Mouse (Mus musculus) neutrophil, adult 83 days (primary cell): Measurements from ENCODE around the gene Hapln4. TPM values are rescaled to one million over a fixed set of nuclear protein-coding genes. Genes with fewer than 3 reads are reported as not detected.

Experiments used
- total RNA-seq, 2 experiments: library from RNA; stranded (reverse); gene quantifications; one replicate each; pipeline ENCODE4 v1.2.4; 2023

The Hapln4 gene
- total RNA-seq: not detected

GRCm38 (mm10) chr8:70083285-70083684, at the start of gene Hapln4:
TSS of gene Hapln4 (plus strand) at chr8:70083457.

GRCm38 (mm10) chr8:70042583-70043455, 40.4 kb upstream of the Hapln4 start, which contains the start of the genes Mau2 and Sugp1:
TSS of gene Mau2 (minus strand) at chr8:70042734.
TSS of gene Sugp1 (plus strand) at chr8:70042813.

GRCm38 (mm10) chr8:70072441-70073069, 10.7 kb upstream of the Hapln4 start, which contains the start of gene Tm6sf2:
TSS of gene Tm6sf2 (plus strand) at chr8:70072924.

GRCm38 (mm10) chr8:70120667-70121066, 37.4 kb downstream of the Hapln4 start, which contains the start of gene Ncan:
TSS of gene Ncan (minus strand) at chr8:70120873.

GRCm38 (mm10) chr8:70131166-70131883, 48.1 kb downstream of the Hapln4 start, which contains the start of gene Nr2c2ap:
TSS of gene Nr2c2ap (plus strand) at chr8:70131333.

GRCm38 (mm10) chr8:70139026-70139857, 56.0 kb downstream of the Hapln4 start, which contains the start of the genes Rfxank, Borcs8 and Mef2b:
TSS of gene Rfxank (minus strand) at chr8:70139154.
TSS of gene Borcs8 (plus strand) at chr8:70139499.
TSS of gene Mef2b (plus strand) at chr8:70139711.

Other genes with a start within 250 kb of the Hapln4 start
- under 1 TPM in 1 of 2 experiments, not detected in 1; 0.07 TPM for gene Cilp2, start 195.8 kb upstream of the Hapln4 start, total RNA-seq
- gene Tssk6, start 181.3 kb upstream of the Hapln4 start, total RNA-seq: 1 to 10 TPM; 1.4 to 2.1 TPM
- gene Ndufa13, start 180.9 kb upstream of the Hapln4 start, total RNA-seq: 10 to 100 TPM; 63.2 to 66.0 TPM
- gene Yjefn3, start 180.7 kb upstream of the Hapln4 start, total RNA-seq: 1 to 10 TPM; 2.5 to 2.9 TPM
- 10 to 100 TPM; 67.2 to 72.4 TPM for gene Gatad2a, start 87.1 kb upstream of the Hapln4 start, total RNA-seq
- 10 to 100 TPM; 72.8 to 73.8 TPM for gene Mau2, start 40.7 kb upstream of the Hapln4 start, total RNA-seq
- 10 to 100 TPM; 26.9 to 30.8 TPM for gene Sugp1, start 40.6 kb upstream of the Hapln4 start, total RNA-seq
- under 1 TPM in 1 of 2 experiments, not detected in 1; 0.29 TPM for gene Tm6sf2, start 10.5 kb upstream of the Hapln4 start, total RNA-seq
- not detected for gene Ncan, start 37.4 kb downstream of the Hapln4 start, total RNA-seq
- 1 to 10 TPM; 8.0 to 10.0 TPM for gene Nr2c2ap, start 47.9 kb downstream of the Hapln4 start, total RNA-seq
- gene Rfxank, start 55.7 kb downstream of the Hapln4 start, total RNA-seq: 10 to 100 TPM; 11.4 to 16.8 TPM
- 10 to 100 TPM; 32.8 to 36.2 TPM for gene Borcs8, start 56.0 kb downstream of the Hapln4 start, total RNA-seq
- under 1 TPM; 0.44 to 0.79 TPM for gene Mef2b, start 56.3 kb downstream of the Hapln4 start, total RNA-seq
- 10 to 100 TPM; 19.9 to 23.0 TPM for gene Tmem161a, start 88.9 kb downstream of the Hapln4 start, total RNA-seq
- 1 to 10 TPM; 3.3 to 4.0 TPM for gene Slc25a42, start 128.8 kb downstream of the Hapln4 start, total RNA-seq
- 10 to 100 TPM; 29.2 to 30.7 TPM for gene Sugp2, start 150.8 kb downstream of the Hapln4 start, total RNA-seq
- gene Armc6, start 151.0 kb downstream of the Hapln4 start, total RNA-seq: 1 to 10 TPM; 7.6 to 9.0 TPM
- 1 to 10 TPM; 8.2 to 9.1 TPM for gene Homer3, start 199.4 kb downstream of the Hapln4 start, total RNA-seq
- gene Ddx49, start 219.0 kb downstream of the Hapln4 start, total RNA-seq: 10 to 100 TPM; 22.3 to 27.9 TPM
- 100 to 1,000 TPM; 114 to 123 TPM for gene Cope, start 219.1 kb downstream of the Hapln4 start, total RNA-seq
- gene Cers1, start 232.3 kb downstream of the Hapln4 start, total RNA-seq: not detected
- not detected for gene Gdf1, start 246.4 kb downstream of the Hapln4 start, total RNA-seq